Mouse (Mus musculus) kidney, adult 18-20 months (tissue): ENCODE data around the gene Glipr2.
A peak's percentile ranks its signal among the peaks of the same experiment; 100 is the strongest.

Source experiments
- DNase-seq: peaks from one replicate; pipeline ENCODE4 v3.0.0; 2021

Glipr2 gene

GRCm38 (mm10) chr4:44011799-44012198, 54.6 kb downstream of the Glipr2 start:
- DNase-seq = no peak

- peak; percentile 92 for DNase-seq
Measured at GRCm38 (mm10) chr4:44012376-44013367, 55.5 kb downstream of the Glipr2 start.

GRCm38 (mm10) chr4:44013391-44014070, 56.3 kb downstream of the Glipr2 start:
- DNase-seq = no peak

GRCm38 (mm10) chr4:44016071-44016470, 58.9 kb downstream of the Glipr2 start:
- DNase-seq = no peak

GRCm38 (mm10) chr4:44016791-44017190, 59.6 kb downstream of the Glipr2 start:
- peak; percentile 28 for DNase-seq

GRCm38 (mm10) chr4:44022323-44022722, 65.1 kb downstream of the Glipr2 start:
- DNase-seq = peak; percentile 1

GRCm38 (mm10) chr4:44022766-44023165, 65.6 kb downstream of the Glipr2 start:
- peak; percentile 1 for DNase-seq

GRCm38 (mm10) chr4:44023681-44024080, 66.5 kb downstream of the Glipr2 start:
- DNase-seq = no peak

GRCm38 (mm10) chr4:44024241-44024640, 67.0 kb downstream of the Glipr2 start:
- no peak for DNase-seq

- DNase-seq = no peak
Measured at GRCm38 (mm10) chr4:44025570-44025969, 68.4 kb downstream of the Glipr2 start.
